In the genomic region with DNA sequence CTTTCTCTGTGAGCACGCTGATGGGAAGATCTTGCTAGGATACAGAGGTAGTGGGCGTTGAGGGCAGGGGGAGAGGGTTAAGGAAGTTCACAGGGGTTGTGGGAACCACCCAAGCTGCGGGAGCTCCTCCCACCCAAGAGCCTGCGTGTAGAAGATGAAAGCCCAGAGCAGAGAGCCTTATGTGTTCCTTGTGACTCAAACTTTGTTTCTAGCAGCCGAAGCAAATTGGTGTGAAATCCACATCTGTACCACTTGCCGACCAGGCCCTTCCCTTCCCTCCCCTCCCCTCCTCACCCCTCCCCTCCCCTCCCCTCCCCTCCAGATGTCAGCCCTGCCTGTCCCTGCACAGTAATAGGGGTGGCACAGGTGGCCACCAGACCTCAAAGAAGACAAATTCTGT, we compare ENCODE assay signal across 1 mouse cellular context.
A peak's percentile ranks its signal among the peaks of the same experiment; 100 is the strongest.
TF ChIP-seq lines count a peak whose summit lies in the region.

No protein-coding gene starts in this region.

TF ChIP-seq in CH12.LX, 34 proteins besides CTCF, POLR2A, EP300 and RAD21:
- TF ChIP-seq MAZ (IDR thresholded peaks at IDR 0.05; ENCODE audit: low read depth, low read length): 0 out of 2 replicates have a peak, but pooled peaks have one; percentile 36
- TF ChIP-seq ZMIZ1 (IDR thresholded peaks at IDR 0.05; ENCODE audit: low read depth, low read length): no peak
- no peak for TF ChIP-seq JUN (IDR thresholded peaks at IDR 0.05; ENCODE audit: insufficient read depth, low read depth, low read length)
- no peak for TF ChIP-seq E2F4 (IDR thresholded peaks at IDR 0.05; ENCODE audit: insufficient replicate concordance, low read depth, low read length)
- TF ChIP-seq TCF12 (IDR thresholded peaks at IDR 0.05; ENCODE audit: low read depth, low read length): no peak
- no peak for TF ChIP-seq NELFE (IDR thresholded peaks at IDR 0.05; ENCODE audit: low read depth, low read length)
TF ChIP-seq in CH12.LX: peak in this region for 1.
